Mouse (Mus musculus) hindbrain, postnatal 0 days (tissue): Measurements from ENCODE around the gene Sec1. TPM values are rescaled to one million over a fixed set of nuclear protein-coding genes. Genes with fewer than 3 reads are reported as not detected.

ENCODE experiments used
- ATAC-seq: fragments of 200-750 bp; cut with Nextera tagmentation; 2 replicates; pipeline ENCODE4 v1.8.0; 2017; ENCODE audit warnings: mild to moderate bottlenecking, moderate TSS enrichment, moderate library complexity
- DNase-seq: peaks from one replicate; pipeline ENCODE4 v3.0.0-alpha.2; 2015; ENCODE audit warnings: low spot score
- H3K27ac ChIP-seq: fragments of 300-500 bp; sonication (generic); 2 replicates; pipeline ENCODE4 v1.5.1; 2014; ENCODE audit warnings: mild to moderate bottlenecking
- H3K27me3 ChIP-seq: fragments of 300-500 bp; sonication (generic); 2 replicates; pipeline ENCODE4 v1.6.1; 2014; ENCODE audit warnings: low read length, mixed read lengths; ENCODE audit not compliant: insufficient read depth
- H3K36me3 ChIP-seq: fragments of 300-500 bp; sonication (generic); 2 replicates; pipeline ENCODE4 v1.6.1; 2014; ENCODE audit warnings: low read length, mixed read lengths; ENCODE audit not compliant: insufficient read depth
- H3K4me1 ChIP-seq: fragments of 300-500 bp; sonication (generic); 2 replicates; pipeline ENCODE4 v1.6.1; 2014; ENCODE audit warnings: antibody characterized with exemption, low read length, mixed read lengths; ENCODE audit not compliant: insufficient read depth
- H3K4me2 ChIP-seq: fragments of 300-500 bp; sonication (generic); 2 replicates; pipeline ENCODE4 v1.6.1; 2014; ENCODE audit warnings: low read depth, mild to moderate bottlenecking, low read length, moderate library complexity, mixed read lengths
- H3K4me3 ChIP-seq: fragments of 300-500 bp; sonication (generic); 2 replicates; pipeline ENCODE4 v1.5.1; 2014; ENCODE audit warnings: low read length
- H3K9ac ChIP-seq: fragments of 300-500 bp; sonication (generic); replicated peaks from 2 replicates; pipeline ENCODE4 v1.6.1; 2014; ENCODE audit warnings: mild to moderate bottlenecking, low read length, moderate library complexity, mixed read lengths
- H3K9me3 ChIP-seq: fragments of 300-500 bp; sonication (generic); 2 replicates; pipeline ENCODE4 v1.6.1; 2016; ENCODE audit warnings: low read length, mixed read lengths
- CTCF ChIP-seq: IDR thresholded peaks from 2 replicates; pipeline ENCODE4 v1.5.1; 2016; ENCODE audit warnings: antibody characterized with exemption, control low read depth, low read depth
- WGBS: fragments of 180-500 bp; shearing (Covaris S2); extraction: QIAGEN DNeasy Blood & Tissue Kit; methylation state at CpG from one replicate; pipeline ENCODE4 v1.1.7; 2014; 5-methylcytosine and 5-hydroxymethylcytosine counted together
- polyA plus RNA-seq: library from polyadenylated mRNA; unstranded; fragments of >200 nt; fragmentation: Nextera tagmentation; extraction: Ambion mirVana; gene quantifications from 2 replicates; pipeline ENCODE4 v1.2.1, GENCODE M21; 2015
- total RNA-seq: library from RNA; depleted of rRNA; stranded (reverse); fragments of >200 nt; gene quantifications from 2 replicates; pipeline ENCODE4 v1.2.3, GENCODE M21; 2014

Gene Sec1
- total and polyA plus RNA-seq, 2 experiments from 2014 or later: 0.35 to 0.68 TPM

DNA sequence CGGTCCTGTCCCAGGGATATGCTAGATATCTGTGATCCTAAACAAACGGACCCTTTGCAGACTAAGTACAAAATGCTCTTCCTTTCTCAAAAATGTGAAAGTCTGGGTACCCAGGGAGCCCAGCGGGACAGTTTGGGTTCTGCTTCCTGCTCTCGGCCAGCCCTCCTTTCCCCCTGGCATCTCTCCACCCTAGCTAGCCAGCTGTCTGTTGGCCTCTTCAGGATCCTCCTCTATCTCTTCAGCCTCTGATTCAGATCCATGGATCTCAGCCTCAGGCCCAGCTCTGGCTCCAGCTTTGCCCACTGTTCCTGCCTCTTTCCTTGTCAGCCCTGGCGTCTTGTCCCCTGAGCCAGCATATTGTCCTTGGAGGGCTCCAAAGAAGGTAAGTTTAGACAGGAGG is 52.1 kb downstream of the Sec1 start:
- peak overlapping the region; percentile 1; the same call in 1 of the 2 replicates for H3K27ac ChIP-seq
- H3K9me3 ChIP-seq: no peaks in the 10 kb centered on the region
- peak overlapping the region; percentile 78; the same call in 1 of the 2 replicates for H3K4me2 ChIP-seq

DNA sequence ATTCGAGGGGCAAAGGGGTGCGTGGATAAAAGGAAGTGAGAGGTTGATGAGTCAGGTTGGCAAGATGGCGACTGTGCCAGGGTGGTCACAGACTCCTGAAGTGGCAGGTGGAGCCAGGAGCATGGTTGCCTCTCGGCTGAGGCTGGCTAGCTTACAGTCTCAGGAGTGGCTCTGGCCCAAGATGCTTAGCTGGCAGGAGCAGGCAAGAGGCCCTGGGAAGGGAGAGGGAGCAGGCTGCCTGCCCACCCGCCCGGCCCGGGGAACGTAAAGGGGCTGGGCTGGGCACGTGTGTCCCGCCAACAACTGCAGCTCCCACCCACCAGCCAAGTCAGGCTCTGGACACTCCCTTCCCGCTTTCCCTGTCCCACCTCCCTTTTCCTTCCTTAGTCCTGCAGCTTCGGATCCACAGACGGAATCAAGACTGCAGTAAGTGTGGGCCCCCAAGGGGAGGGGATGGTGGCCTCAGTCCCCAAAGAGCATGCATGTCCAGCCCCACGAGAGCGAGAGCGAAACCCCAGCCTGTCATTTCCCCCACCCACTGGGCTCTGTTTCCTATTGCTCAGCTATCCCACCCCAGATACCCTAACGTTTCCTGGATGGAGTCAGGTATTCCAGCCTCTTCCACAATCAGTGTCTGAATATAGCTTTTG is 52.7 kb downstream of the Sec1 start:
- peak; percentile 63 for DNase-seq
- Histone ChIP-seq H3K36me3 (no peaks in the 10 kb centered on the region), H3K9ac (no peak overlapping the region), H3K4me1 (peaks cover 22% of the 10 kb centered on the region; the same call in 1 of the 2 replicates), H3K4me2 (peak overlapping the region; percentile 78; the same call in 1 of the 2 replicates), H3K4me3 (0 out of 2 replicates have a peak overlapping the region, but pooled peaks have one; percentile 4), H3K27ac (peak overlapping the region; percentile 1; the same call in 1 of the 2 replicates), H3K9me3 (no peaks in the 10 kb centered on the region), H3K27me3 (no peaks in the 10 kb centered on the region)
- ATAC-seq: no peak
- WGBS: 42% methylated on average over 17 of the region's 17 CpGs
- TF ChIP-seq CTCF: no peak

More for the DNA sequence above, 52.1 kb downstream of the Sec1 start:
- 73% methylated on average over 5 of the region's 5 CpGs for WGBS
- no peaks in the 10 kb centered on the region for H3K36me3 ChIP-seq
- no peak overlapping the region for H3K9ac ChIP-seq
- no peak for DNase-seq
- peaks cover 22% of the 10 kb centered on the region; the same call in 1 of the 2 replicates for H3K4me1 ChIP-seq
- TF ChIP-seq CTCF: no peak
- no peak overlapping the region for H3K4me3 ChIP-seq
- ATAC-seq: no peak
- no peaks in the 10 kb centered on the region for H3K27me3 ChIP-seq

DNA sequence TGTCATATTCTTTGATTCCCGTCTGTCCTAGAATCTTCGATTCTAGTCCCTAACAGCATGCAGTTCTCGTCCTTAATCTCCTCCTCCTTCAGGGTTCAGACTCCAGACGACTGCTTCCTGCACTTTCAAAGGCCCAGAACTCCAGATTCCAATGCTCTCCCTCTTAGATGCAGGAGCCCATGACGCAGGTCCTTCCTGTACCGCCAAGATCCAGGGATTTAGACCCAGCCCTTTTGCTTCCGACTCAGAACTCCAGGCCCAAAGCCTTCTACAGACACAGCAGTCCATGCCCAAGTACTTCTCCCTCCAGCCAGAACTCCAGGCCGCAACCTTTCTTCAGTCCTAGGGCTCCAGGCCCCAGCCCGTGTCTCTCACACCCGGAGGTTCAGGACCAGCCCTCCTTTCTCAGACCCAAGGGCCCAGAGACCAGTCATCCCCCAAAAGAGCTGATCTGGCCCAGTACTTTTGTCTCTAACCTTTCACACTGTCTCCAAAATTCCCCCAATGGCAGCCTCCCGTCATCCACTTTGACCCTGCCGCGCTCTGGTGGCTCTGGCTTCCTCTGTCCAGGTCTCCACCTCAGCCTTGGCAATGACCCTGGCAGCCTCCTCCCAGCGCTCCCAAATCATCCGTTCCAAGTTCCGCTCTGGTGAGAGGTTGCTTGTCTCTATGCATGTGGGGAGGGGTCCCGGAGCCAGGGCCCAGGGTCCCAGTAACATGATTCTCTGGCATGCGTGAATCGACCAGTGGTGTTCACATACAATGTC is 53.8 kb downstream of the Sec1 start:
- H3K27me3 ChIP-seq: no peaks in the 10 kb centered on the region
- 72% methylated on average over 19 of the region's 19 CpGs for WGBS
- no peak overlapping the region for H3K4me3 ChIP-seq
- no peaks in the 10 kb centered on the region for H3K9me3 ChIP-seq
- DNase-seq: no peak
- no peak overlapping the region for H3K4me2 ChIP-seq
- peaks cover 22% of the 10 kb centered on the region; the same call in 1 of the 2 replicates for H3K4me1 ChIP-seq
- H3K27ac ChIP-seq: no peak overlapping the region
- no peaks in the 10 kb centered on the region for H3K36me3 ChIP-seq
- TF ChIP-seq CTCF: no peak
- no peak overlapping the region for H3K9ac ChIP-seq
- ATAC-seq: no peak

DNA sequence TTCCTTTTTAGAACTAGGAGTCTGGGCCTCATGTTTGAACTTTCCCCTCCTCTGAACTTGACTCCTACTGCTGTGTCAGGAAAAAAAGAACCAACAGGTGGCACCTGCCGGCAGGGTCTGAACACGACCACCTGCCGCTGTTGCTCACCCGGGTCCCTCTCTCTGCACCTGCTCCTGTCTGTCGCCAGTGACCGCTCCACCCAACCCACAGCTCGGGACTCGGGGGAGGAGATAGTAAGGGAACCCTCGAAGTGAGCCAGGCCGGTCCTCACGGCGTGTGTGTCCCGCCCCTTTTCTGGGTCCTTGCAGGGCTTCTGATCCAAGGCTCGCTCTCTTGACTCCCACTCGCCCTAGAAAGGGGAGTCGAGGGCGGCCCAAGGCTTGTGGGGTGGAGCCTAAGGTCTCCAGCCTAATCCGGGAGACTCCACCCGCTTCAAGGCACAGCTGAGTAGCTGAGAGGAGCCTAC is 54.6 kb downstream of the Sec1 start, which contains the start of gene Mamstr:
Mamstr (plus strand) TSS at position 417 of the 467 bp plus-strand sequence.
- H3K4me3 ChIP-seq: no peak within 1 kb of the TSS
- no peaks in the 10 kb centered on the region for H3K9me3 ChIP-seq
- no peak for TF ChIP-seq CTCF
- no peak within 1 kb of the TSS for H3K4me2 ChIP-seq
- no peak within 1 kb of the TSS for H3K27ac ChIP-seq
- peaks cover 22% of the 10 kb centered on the region; the same call in 1 of the 2 replicates for H3K4me1 ChIP-seq
- no peaks in the 10 kb centered on the region for H3K36me3 ChIP-seq
- H3K9ac ChIP-seq: no peak within 1 kb of the TSS
- no peaks in the 10 kb centered on the region for H3K27me3 ChIP-seq
- ATAC-seq (no peak), DNase-seq (no peak)
- 27% methylated on average over 19 of the region's 19 CpGs for WGBS

DNA sequence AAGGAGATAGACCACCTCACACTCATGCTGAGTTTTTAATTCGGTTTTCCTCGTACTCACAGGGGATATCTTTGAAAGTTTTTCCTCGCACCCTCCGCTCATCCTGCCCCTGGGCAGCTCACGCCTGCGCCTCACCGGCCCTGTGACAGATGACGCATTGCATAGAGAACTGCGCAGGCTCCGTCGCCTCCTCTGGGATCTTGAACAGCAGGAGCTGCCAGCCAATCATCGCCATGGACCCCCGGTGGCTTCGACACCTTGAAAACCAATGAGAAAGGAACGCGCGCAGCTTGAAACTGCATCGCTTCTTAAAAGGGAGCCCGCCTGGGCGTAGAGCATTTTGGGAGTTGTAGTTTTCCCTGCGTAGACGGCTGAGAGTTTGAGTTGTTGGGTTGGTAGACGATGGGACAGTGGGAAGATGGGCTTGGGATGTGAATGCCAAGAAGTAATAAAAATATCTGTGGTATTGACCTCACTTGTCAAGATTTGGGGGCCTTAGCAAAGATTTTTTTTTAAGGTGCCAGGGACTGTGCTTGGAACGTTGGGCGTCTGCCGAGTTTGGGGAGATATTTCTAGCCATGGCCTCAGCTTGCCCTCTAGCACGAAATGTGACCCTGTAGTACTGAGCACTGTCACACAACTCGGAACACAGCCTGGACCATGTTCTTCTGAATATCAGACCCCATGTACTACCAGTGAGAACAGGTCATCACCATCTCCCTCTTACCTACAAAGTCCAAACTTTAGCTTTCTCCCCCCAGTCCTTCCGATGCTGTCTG is 55.4 kb downstream of the Sec1 start:
- no peak for TF ChIP-seq CTCF
- peak overlapping the region; percentile 31; the same call in 1 of the 2 replicates for H3K9ac ChIP-seq
- no peak overlapping the region for H3K27ac ChIP-seq
- H3K4me3 ChIP-seq: peak overlapping the region; percentile 25; the same call in 1 of the 2 replicates
- no peaks in the 10 kb centered on the region for H3K9me3 ChIP-seq
- H3K27me3 ChIP-seq: no peaks in the 10 kb centered on the region
- DNase-seq (peak; percentile 100), ATAC-seq (peak; percentile 90)
- peaks cover 22% of the 10 kb centered on the region; the same call in 1 of the 2 replicates for H3K4me1 ChIP-seq
- 23% methylated on average over 29 of the region's 29 CpGs for WGBS
- H3K4me2 ChIP-seq: peak overlapping the region; percentile 49
- no peaks in the 10 kb centered on the region for H3K36me3 ChIP-seq

DNA sequence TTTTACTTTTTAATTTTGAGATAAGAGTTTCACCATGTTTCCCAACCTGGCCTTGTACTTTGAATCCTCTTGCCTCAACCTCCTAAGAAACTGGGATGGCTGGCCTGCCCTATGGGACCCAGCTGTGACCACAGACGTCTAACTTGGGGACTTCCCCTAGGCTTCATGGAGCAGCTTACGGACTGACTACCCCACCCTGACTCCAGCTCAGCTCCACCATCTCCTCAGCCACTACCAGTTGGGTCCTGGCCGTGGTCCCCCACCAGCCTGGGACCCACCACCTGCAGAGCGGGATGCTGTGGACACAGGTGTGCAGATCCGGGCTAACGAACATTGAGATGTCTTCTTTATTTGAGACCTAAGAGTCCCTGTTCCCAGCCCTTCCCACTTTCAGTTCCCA is 56.5 kb downstream of the Sec1 start:
- ATAC-seq: no peak
- 90% methylated on average over 6 of the region's 6 CpGs for WGBS
- Histone ChIP-seq H3K9me3 (no peaks in the 10 kb centered on the region), H3K36me3 (no peaks in the 10 kb centered on the region), H3K27ac (no peak overlapping the region), H3K4me1 (peaks cover 16% of the 10 kb centered on the region; the same call in 1 of the 2 replicates), H3K9ac (no peak overlapping the region), H3K27me3 (no peaks in the 10 kb centered on the region), H3K4me2 (no peak overlapping the region), H3K4me3 (no peak overlapping the region)
- TF ChIP-seq CTCF: no peak
- no peak for DNase-seq
